Mouse (Mus musculus) layer of hippocampus, postnatal 14 days (tissue): ENCODE data around the gene Lrmp. TPM values are rescaled to one million over a fixed set of nuclear protein-coding genes. Genes with fewer than 3 reads are reported as not detected.
"Not testable (repeated sequence)": the region's sequence is repeated elsewhere in the genome, so short reads cannot be mapped to it uniquely, and the experiment has no call there.

Source experiments
- DNase-seq, 2 experiments: peaks; one replicate each; pipeline ENCODE4 v3.0.0; 2021 to 2022; ENCODE audit warnings: low spot score in 2 of 2, mixed read lengths in 1 of 2
- total RNA-seq, 2 experiments: library from RNA; stranded (reverse); gene quantifications; 2 replicates each; pipeline ENCODE4 v1.2.3; 2021

Lrmp gene
- total RNA-seq, 2 experiments from 2014 or later: 3.3 to 3.5 TPM

GRCm38 (mm10) chr6:145104241-145104939 lies 11.1 kb upstream of the Lrmp start:
- DNase-seq: no peak

- no peak for DNase-seq
Measured at GRCm38 (mm10) chr6:145105439-145105838, 10.0 kb upstream of the Lrmp start.

GRCm38 (mm10) chr6:145106163-145106842 lies 9.2 kb upstream of the Lrmp start:
- DNase-seq: no peak

GRCm38 (mm10) chr6:145110786-145111185 lies 4.7 kb upstream of the Lrmp start:
- DNase-seq: no peak

GRCm38 (mm10) chr6:145112865-145113264 lies 2.6 kb upstream of the Lrmp start:
- no peak for DNase-seq

- DNase-seq: no peak
Measured at GRCm38 (mm10) chr6:145114561-145114960, 892 bp upstream of the Lrmp start.

- no peak for DNase-seq
Measured at GRCm38 (mm10) chr6:145116098-145116672, 732 bp downstream of the Lrmp start.

- no peak for DNase-seq
Measured at GRCm38 (mm10) chr6:145120086-145120485, 4.6 kb downstream of the Lrmp start.

- DNase-seq: no peak
Measured at GRCm38 (mm10) chr6:145120787-145121589, 5.5 kb downstream of the Lrmp start.

GRCm38 (mm10) chr6:145121590-145122420 lies 6.4 kb downstream of the Lrmp start:
- DNase-seq: no peak

- no peak for DNase-seq
Measured at GRCm38 (mm10) chr6:145122423-145123059, 7.1 kb downstream of the Lrmp start.

GRCm38 (mm10) chr6:145123136-145124060 lies 7.9 kb downstream of the Lrmp start:
- no peak for DNase-seq

GRCm38 (mm10) chr6:145124621-145125020 lies 9.2 kb downstream of the Lrmp start:
- DNase-seq: no peak

- DNase-seq: no peak
Measured at GRCm38 (mm10) chr6:145125591-145126113, 10.2 kb downstream of the Lrmp start.

GRCm38 (mm10) chr6:145127652-145128051 lies 12.2 kb downstream of the Lrmp start:
- no peak for DNase-seq

- DNase-seq: no peak
Measured at GRCm38 (mm10) chr6:145129563-145129962, 14.1 kb downstream of the Lrmp start.

GRCm38 (mm10) chr6:145131991-145132390 lies 16.5 kb downstream of the Lrmp start:
- DNase-seq: no peak

GRCm38 (mm10) chr6:145132969-145133368 lies 17.5 kb downstream of the Lrmp start:
- not testable (repeated sequence) for DNase-seq

- DNase-seq: no peak
Measured at GRCm38 (mm10) chr6:145135295-145135694, 19.8 kb downstream of the Lrmp start.
